Mouse (Mus musculus) lung, embryonic 15.5 days (tissue): ENCODE results near the gene Cc2d1b. TPM values are rescaled to one million over a fixed set of nuclear protein-coding genes. Genes with fewer than 3 reads are reported as not detected.

Source experiments
- ATAC-seq: fragments of 200-750 bp; cut with Nextera tagmentation; 2 replicates; pipeline ENCODE4 v1.8.0; 2017; ENCODE audit warnings: moderate number of reproducible peaks, borderline replicate concordance; ENCODE audit not compliant: low FRiP score, low TSS enrichment; ENCODE audit errors: extremely low read depth
- H3K27ac ChIP-seq: fragments of 300-500 bp; sonication (generic); 2 replicates; pipeline ENCODE4 v1.5.1; 2015; ENCODE audit warnings: moderate library complexity, mild to moderate bottlenecking, inconsistent platforms
- H3K27me3 ChIP-seq: fragments of 300-500 bp; sonication (generic); 2 replicates; pipeline ENCODE4 v1.6.1; 2015; ENCODE audit warnings: inconsistent platforms
- H3K36me3 ChIP-seq: fragments of 300-500 bp; sonication (generic); 2 replicates; pipeline ENCODE4 v1.6.1; 2015; ENCODE audit warnings: inconsistent platforms
- H3K4me1 ChIP-seq: fragments of 300-500 bp; sonication (generic); 2 replicates; pipeline ENCODE4 v1.6.1; 2015; ENCODE audit warnings: inconsistent platforms
- H3K4me2 ChIP-seq: fragments of 300-500 bp; sonication (generic); 2 replicates; pipeline ENCODE4 v1.6.1; 2015; ENCODE audit warnings: inconsistent platforms, mild to moderate bottlenecking, moderate library complexity
- H3K4me3 ChIP-seq: fragments of 300-500 bp; sonication (generic); 2 replicates; pipeline ENCODE4 v1.5.1; 2015; ENCODE audit warnings: mild to moderate bottlenecking, inconsistent platforms
- H3K9ac ChIP-seq: fragments of 300-500 bp; sonication (generic); 2 replicates; pipeline ENCODE4 v1.6.1; 2015; ENCODE audit warnings: inconsistent platforms
- H3K9me3 ChIP-seq: fragments of 300-500 bp; sonication (generic); 2 replicates; pipeline ENCODE4 v1.6.1; 2016; ENCODE audit warnings: inconsistent platforms
- WGBS: fragments of 180-500 bp; shearing (Covaris S2); methylation state at CpG from one replicate; pipeline ENCODE4 v1.1.7; 2015; 5-methylcytosine and 5-hydroxymethylcytosine counted together
- polyA plus RNA-seq: library from polyadenylated mRNA; unstranded; fragments of >200 nt; fragmentation: Nextera tagmentation; extraction: Ambion mirVana; gene quantifications from 2 replicates; pipeline ENCODE4 v1.2.1, GENCODE M21; 2015

Gene Cc2d1b
- polyA plus RNA-seq, 1 experiment from 2014 or later, result 31.1 TPM

DNA sequence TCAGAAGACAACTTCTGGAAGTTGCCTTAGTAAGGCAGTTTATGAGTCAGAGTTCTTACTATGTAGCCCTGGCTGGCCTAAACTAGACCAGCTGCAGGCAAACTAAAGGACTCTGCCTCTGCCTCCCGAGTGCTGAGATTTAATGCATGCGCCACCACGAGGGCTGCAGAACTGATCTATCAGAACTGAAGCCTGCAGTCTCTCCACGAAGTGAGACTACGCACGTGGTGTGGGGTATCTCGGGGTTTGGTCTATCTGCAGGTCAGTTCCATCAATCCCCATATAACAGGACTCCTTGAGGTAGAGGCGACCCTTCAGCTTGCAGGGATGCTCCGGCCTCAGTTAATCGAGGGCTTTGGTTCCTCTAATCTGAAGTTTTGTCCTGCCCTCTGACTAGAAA lies 575 bp upstream of the Cc2d1b start:
- peak overlapping the region; percentile 88 for H3K4me3 ChIP-seq
- H3K4me1 ChIP-seq, result peaks cover 19% of the 10 kb centered on the region
- peak; percentile 30 for ATAC-seq
- WGBS, result 3% methylated on average over 10 of the region's 10 CpGs
- H3K36me3 ChIP-seq, result peaks cover 3% of the 10 kb centered on the region; the same call in 1 of the 2 replicates
- no peaks in the 10 kb centered on the region for H3K27me3 ChIP-seq
- H3K9ac ChIP-seq, result peak overlapping the region; percentile 93
- H3K4me2 ChIP-seq, result peak overlapping the region; percentile 84
- H3K9me3 ChIP-seq, result no peaks in the 10 kb centered on the region
- H3K27ac ChIP-seq, result peak overlapping the region; percentile 90

DNA sequence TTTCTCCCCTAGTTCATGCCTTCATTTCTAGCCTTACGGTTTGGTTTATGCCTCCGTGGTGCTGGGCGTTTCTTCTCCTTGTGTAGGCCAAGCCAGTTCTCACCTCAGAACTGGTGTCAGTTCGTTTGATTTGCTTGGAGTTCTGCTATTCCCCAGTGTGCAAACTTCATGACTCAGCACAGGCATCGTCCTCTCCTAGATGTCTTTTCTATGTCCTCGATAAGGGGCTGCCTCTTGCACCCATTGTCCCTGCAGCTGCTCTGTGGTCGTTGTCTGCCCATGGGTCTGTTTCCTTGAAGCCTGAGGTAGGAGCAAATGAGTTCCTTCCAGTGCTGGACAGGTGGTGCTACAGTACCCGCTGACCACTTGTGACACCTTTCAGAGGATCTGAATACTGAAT lies 796 bp downstream of the Cc2d1b start:
- Histone ChIP-seq H3K4me1 (peaks cover 19% of the 10 kb centered on the region), H3K4me2 (peak overlapping the region; percentile 84), H3K27ac (peak overlapping the region; percentile 90), H3K27me3 (no peaks in the 10 kb centered on the region), H3K36me3 (peaks cover 15% of the 10 kb centered on the region), H3K9ac (peak overlapping the region; percentile 93), H3K4me3 (peak overlapping the region; percentile 88), H3K9me3 (no peaks in the 10 kb centered on the region)
- no peak for ATAC-seq
- 11% methylated on average over 8 of the region's 8 CpGs for WGBS

DNA sequence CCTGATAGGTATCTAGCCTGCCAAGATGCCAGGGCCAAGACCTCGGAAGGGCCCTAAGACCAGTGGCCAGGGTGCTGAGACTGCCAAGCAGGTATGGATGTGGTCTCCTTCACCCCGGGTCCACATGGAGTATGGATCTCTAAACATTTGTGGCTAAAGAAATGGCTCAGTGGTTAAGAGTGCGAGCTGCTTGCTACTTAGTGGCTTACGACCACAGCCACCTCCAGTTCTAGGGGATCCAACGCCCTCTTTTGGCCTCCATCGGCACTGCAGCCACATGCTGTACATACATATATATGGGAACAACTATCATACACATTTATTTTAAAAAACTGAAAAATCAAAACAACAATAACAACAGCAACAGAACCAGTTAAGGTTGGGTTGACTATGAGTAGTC lies 1.8 kb downstream of the Cc2d1b start:
- H3K4me3 ChIP-seq, result no peak overlapping the region
- H3K9ac ChIP-seq, result no peak overlapping the region
- H3K36me3 ChIP-seq, result peaks cover 25% of the 10 kb centered on the region
- H3K4me1 ChIP-seq, result peaks cover 19% of the 10 kb centered on the region
- H3K27me3 ChIP-seq, result no peaks in the 10 kb centered on the region
- H3K27ac ChIP-seq, result no peak overlapping the region
- no peak overlapping the region for H3K4me2 ChIP-seq
- H3K9me3 ChIP-seq, result no peaks in the 10 kb centered on the region
- no peak for ATAC-seq
- WGBS, result 91% methylated on average over 6 of the region's 6 CpGs

DNA sequence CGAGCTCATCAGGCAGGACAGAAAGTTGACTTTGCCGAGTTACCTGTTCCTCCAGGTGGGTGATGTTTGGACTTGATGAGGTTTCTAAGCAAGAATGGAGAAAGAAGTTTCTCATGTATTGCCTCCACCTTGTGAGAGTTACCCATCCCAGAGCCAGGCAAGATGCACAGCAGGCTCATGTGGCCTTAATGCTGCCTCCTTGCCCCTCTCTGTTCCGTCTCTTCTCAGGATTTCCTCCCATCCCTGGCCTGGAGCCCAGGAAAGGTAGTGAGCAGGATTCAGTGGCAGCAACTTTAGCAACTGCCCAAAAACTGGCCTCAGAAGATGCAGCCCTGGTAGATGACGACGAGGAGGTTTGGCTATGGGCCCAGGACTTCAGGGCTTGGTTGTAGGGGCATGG lies 7.3 kb downstream of the Cc2d1b start:
- H3K4me3 ChIP-seq, result no peak overlapping the region
- no peak overlapping the region for H3K4me2 ChIP-seq
- H3K27ac ChIP-seq, result no peak overlapping the region
- H3K36me3 ChIP-seq, result peaks cover 78% of the 10 kb centered on the region
- H3K4me1 ChIP-seq, result no peaks in the 10 kb centered on the region
- ATAC-seq, result no peak
- no peak overlapping the region for H3K9ac ChIP-seq
- WGBS, result 82% methylated on average over 5 of the region's 5 CpGs
- no peaks in the 10 kb centered on the region for H3K9me3 ChIP-seq
- no peaks in the 10 kb centered on the region for H3K27me3 ChIP-seq

DNA sequence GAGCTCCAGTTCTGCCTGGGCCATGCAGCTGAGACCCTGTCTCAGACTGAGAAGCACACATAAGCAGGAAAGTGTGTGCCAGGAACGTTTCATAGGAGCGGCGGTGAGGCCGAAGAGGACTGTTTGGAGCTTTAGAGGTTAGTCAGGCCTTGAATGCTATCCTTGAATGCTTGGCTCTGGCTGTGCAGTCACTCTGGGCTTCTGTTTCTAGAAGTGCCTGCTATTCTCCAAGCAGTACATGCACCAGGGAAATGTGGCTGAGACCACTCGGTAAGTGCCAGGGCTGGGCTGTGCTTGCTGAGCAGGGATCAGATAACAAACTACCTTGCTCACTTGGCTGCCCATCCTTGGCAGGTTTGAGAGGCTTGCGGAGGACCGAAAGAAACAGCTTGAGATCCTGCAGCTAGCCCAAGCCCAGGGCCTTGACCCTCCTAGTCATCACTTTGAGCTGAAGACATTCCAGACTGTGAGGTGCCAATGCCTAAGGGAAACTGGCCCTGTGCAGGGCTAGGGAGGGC lies 9.7 kb downstream of the Cc2d1b start:
- no peak for ATAC-seq
- Histone ChIP-seq H3K27me3 (no peaks in the 10 kb centered on the region), H3K4me2 (no peak overlapping the region), H3K36me3 (peaks cover 95% of the 10 kb centered on the region), H3K4me3 (no peak overlapping the region), H3K4me1 (no peaks in the 10 kb centered on the region), H3K9me3 (no peaks in the 10 kb centered on the region), H3K27ac (no peak overlapping the region), H3K9ac (no peak overlapping the region)
- WGBS, result 87% methylated on average over 7 of the region's 7 CpGs

DNA sequence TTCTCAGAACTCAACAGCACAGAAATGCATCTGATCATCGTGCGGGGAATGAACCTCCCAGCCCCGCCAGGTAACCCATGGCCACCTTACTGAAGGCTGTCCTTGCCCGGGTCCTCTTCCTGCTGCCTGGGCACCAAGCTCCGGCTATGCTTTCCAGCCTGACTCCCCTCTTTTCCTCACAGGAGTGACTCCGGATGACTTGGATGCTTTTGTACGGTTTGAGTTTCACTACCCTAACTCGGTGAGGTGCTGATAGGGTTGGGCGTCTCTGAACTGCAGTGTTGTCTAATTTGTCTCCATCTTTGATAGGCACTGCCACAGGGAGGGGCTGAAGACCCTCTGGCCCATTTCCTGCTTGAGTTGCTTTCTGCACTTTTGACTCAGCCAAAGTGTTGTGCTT lies 10.4 kb downstream of the Cc2d1b start:
- no peak overlapping the region for H3K4me3 ChIP-seq
- H3K9me3 ChIP-seq, result no peaks in the 10 kb centered on the region
- 84% methylated on average over 9 of the region's 9 CpGs for WGBS
- ATAC-seq, result no peak
- H3K4me1 ChIP-seq, result no peaks in the 10 kb centered on the region
- H3K4me2 ChIP-seq, result no peak overlapping the region
- H3K36me3 ChIP-seq, result peaks cover 93% of the 10 kb centered on the region
- H3K9ac ChIP-seq, result no peak overlapping the region
- no peak overlapping the region for H3K27ac ChIP-seq
- no peaks in the 10 kb centered on the region for H3K27me3 ChIP-seq

DNA sequence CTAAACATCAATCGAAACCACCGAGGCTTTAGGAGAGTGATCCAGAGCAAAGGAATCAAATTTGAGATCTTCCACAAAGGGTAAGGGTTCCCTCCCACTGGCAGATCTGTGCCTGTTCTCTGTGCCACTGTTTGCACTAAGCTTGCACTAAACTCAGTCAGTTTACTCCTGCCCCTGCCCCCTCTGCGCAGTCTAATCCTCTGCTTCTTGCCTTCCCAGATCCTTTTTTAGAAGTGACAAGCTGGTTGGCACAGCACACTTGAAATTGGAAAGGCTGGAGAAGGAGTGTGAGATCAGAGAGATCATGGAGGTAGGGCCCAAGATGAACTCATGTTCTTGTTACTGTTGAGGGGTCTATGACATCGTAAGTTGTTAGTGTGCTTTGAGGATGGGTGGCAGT lies 11.9 kb downstream of the Cc2d1b start:
- Histone ChIP-seq H3K27ac (no peak overlapping the region), H3K27me3 (no peaks in the 10 kb centered on the region), H3K4me1 (no peaks in the 10 kb centered on the region), H3K4me2 (no peak overlapping the region), H3K36me3 (peaks cover 81% of the 10 kb centered on the region), H3K9me3 (no peaks in the 10 kb centered on the region), H3K4me3 (no peak overlapping the region), H3K9ac (no peak overlapping the region)
- no peak for ATAC-seq
- 93% methylated on average over 4 of the region's 4 CpGs for WGBS

DNA sequence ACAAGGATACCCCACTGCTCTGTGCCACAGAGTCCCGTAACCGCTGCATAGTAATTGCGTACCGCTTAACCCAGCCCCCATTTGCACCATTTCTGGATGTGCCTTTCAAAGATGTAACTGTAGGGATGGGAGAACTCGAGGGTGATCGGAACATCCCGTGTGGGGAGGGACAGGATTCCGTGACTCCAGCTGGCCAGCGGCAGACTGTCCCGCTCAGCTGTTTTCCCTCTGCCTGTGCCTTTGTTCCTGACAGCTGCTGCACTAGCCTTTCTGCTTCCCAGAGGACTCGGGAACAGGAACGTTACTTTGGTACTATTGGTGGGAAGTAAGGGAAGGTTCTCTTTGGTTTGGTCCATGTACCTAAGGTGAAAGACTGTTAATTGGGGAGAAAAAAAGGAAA lies 14.0 kb downstream of the Cc2d1b start:
- WGBS, result 79% methylated on average over 12 of the region's 12 CpGs
- H3K27me3 ChIP-seq, result no peaks in the 10 kb centered on the region
- no peak overlapping the region for H3K9ac ChIP-seq
- no peak for ATAC-seq
- peaks cover 73% of the 10 kb centered on the region for H3K36me3 ChIP-seq
- no peaks in the 10 kb centered on the region for H3K9me3 ChIP-seq
- H3K27ac ChIP-seq, result no peak overlapping the region
- H3K4me1 ChIP-seq, result no peaks in the 10 kb centered on the region
- H3K4me3 ChIP-seq, result no peak overlapping the region
- H3K4me2 ChIP-seq, result no peak overlapping the region

DNA sequence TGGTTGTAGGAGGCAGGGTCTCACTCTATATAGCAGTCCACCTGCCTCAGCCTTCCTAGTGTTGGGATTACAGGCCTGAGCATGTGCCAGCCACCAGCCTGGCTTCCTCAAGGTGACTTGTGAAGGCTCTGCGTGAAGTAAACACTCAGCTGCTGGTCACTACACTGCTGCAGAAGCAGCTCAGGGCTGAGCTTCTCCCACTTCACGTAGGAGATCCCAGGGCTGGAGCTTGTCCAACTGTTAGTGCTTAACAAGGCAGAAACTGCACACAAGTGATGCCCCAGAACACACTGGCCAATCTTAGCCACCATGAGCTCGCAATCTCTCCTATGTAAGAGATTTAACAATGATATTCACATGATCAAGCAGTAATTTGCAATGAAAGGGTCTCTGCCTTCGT lies 15.0 kb downstream of the Cc2d1b start:
- Histone ChIP-seq H3K9me3 (no peaks in the 10 kb centered on the region), H3K4me2 (no peak overlapping the region), H3K4me3 (no peak overlapping the region), H3K36me3 (peaks cover 63% of the 10 kb centered on the region), H3K27ac (no peak overlapping the region), H3K27me3 (no peaks in the 10 kb centered on the region), H3K9ac (no peak overlapping the region), H3K4me1 (no peaks in the 10 kb centered on the region)
- WGBS, result 81% methylated on average over 4 of the region's 4 CpGs
- ATAC-seq, result no peak

DNA sequence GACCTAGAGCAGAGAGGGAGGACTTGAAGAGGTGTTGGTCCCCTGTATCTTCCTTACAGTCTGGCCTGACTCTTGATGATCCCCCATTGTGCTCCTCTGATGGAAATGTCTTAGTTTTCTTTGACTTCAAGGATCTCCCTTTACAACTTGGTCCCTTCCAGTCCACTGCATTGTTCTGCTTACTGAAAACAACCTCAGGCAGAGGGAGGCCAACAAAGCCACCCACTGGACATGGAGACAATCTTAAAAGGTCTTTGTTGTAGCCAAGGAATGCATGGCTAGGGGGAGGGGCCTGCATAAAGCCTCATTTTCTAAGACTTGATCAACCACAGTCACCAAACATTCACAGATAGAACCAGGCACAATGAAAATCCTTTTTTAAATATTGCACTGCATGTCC lies 15.4 kb downstream of the Cc2d1b start:
- H3K27me3 ChIP-seq, result no peaks in the 10 kb centered on the region
- H3K4me3 ChIP-seq, result no peak overlapping the region
- no peaks in the 10 kb centered on the region for H3K9me3 ChIP-seq
- ATAC-seq, result no peak
- no peak overlapping the region for H3K27ac ChIP-seq
- H3K9ac ChIP-seq, result no peak overlapping the region
- H3K36me3 ChIP-seq, result peaks cover 59% of the 10 kb centered on the region
- H3K4me1 ChIP-seq, result no peaks in the 10 kb centered on the region
- no peak overlapping the region for H3K4me2 ChIP-seq

DNA sequence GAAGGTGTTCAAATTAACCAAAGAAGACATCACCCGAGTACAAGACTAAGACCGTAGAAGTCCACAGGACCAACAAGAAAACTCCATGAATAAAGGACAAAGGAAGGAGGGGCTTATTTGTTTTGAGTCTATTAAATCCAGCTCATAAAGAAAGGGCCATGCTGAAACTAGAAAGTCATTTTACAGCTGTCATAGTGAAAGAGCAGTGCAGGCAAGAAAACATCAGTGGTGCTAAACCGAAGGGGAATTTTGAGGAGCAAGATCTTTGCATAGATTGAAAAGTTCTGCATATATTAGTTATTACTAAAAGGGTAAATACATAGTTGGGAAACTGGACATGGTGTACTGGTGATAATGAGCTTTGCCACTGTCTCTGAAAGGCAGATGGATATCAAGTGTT lies 18.0 kb downstream of the Cc2d1b start:
- H3K4me1 ChIP-seq, result no peaks in the 10 kb centered on the region
- H3K36me3 ChIP-seq, result peaks cover 45% of the 10 kb centered on the region
- H3K4me2 ChIP-seq, result no peak overlapping the region
- H3K4me3 ChIP-seq, result no peak overlapping the region
- no peak for ATAC-seq
- H3K9me3 ChIP-seq, result no peaks in the 10 kb centered on the region
- H3K9ac ChIP-seq, result no peak overlapping the region
- no peak overlapping the region for H3K27ac ChIP-seq
- WGBS, result 92% methylated on average over 3 of the region's 3 CpGs
- H3K27me3 ChIP-seq, result no peaks in the 10 kb centered on the region

DNA sequence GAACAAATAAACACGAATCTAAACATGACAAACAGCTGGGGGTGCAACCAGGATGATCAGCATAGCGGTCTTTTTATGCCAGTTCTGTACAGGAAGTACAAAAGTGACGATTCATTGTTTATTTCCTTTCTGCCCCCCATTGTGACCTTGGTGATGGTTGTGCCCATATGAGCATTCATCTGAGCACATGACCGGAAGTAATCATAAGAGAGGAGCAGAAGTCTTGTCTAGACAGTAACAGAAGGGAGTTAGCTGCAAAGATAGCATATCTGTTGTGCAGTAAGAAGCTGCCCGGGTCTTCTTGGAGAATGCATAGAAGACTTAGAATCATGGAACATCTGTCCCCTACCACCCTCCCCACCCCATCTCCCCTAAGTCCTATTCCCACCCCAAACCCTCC lies 19.0 kb downstream of the Cc2d1b start:
- H3K4me1 ChIP-seq, result no peaks in the 10 kb centered on the region
- no peak overlapping the region for H3K27ac ChIP-seq
- no peak overlapping the region for H3K4me3 ChIP-seq
- H3K9me3 ChIP-seq, result no peaks in the 10 kb centered on the region
- H3K27me3 ChIP-seq, result no peaks in the 10 kb centered on the region
- 69% methylated on average over 5 of the region's 5 CpGs for WGBS
- peaks cover 40% of the 10 kb centered on the region for H3K36me3 ChIP-seq
- H3K4me2 ChIP-seq, result no peak overlapping the region
- H3K9ac ChIP-seq, result no peak overlapping the region
- no peak for ATAC-seq

DNA sequence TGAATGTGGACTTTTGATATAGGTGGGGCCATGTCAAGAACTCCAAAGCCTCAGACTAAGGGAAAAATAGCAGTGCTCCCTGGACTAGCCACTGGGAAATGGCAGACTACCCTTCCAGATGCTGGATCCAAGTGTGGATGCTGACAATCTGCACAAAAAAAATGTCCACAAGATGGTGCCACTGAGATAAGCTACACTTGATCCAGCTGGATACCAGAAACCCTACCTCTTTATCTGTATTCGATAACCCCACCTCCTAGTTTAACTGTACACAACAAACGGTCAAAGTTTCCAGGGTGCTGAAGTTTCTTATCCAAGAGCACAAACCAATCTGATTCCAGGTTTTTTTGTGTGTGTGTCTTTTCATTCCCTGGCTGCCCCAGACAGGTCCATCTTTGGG lies 44.7 kb downstream of the Cc2d1b start:
- ATAC-seq, result no peak
- WGBS, result 57% methylated on average over 2 of the region's 2 CpGs
- H3K9ac ChIP-seq, result no peak overlapping the region
- no peak overlapping the region for H3K27ac ChIP-seq
- no peaks in the 10 kb centered on the region for H3K27me3 ChIP-seq
- H3K9me3 ChIP-seq, result no peaks in the 10 kb centered on the region
- no peaks in the 10 kb centered on the region for H3K4me1 ChIP-seq
- no peak overlapping the region for H3K4me3 ChIP-seq
- no peak overlapping the region for H3K4me2 ChIP-seq
- 0 out of 2 replicates have a peak, but pooled peaks cover 11% of the 10 kb centered on the region for H3K36me3 ChIP-seq
